Mouse (Mus musculus): ENCODE measurements around the gene Psma7.

DNA sequence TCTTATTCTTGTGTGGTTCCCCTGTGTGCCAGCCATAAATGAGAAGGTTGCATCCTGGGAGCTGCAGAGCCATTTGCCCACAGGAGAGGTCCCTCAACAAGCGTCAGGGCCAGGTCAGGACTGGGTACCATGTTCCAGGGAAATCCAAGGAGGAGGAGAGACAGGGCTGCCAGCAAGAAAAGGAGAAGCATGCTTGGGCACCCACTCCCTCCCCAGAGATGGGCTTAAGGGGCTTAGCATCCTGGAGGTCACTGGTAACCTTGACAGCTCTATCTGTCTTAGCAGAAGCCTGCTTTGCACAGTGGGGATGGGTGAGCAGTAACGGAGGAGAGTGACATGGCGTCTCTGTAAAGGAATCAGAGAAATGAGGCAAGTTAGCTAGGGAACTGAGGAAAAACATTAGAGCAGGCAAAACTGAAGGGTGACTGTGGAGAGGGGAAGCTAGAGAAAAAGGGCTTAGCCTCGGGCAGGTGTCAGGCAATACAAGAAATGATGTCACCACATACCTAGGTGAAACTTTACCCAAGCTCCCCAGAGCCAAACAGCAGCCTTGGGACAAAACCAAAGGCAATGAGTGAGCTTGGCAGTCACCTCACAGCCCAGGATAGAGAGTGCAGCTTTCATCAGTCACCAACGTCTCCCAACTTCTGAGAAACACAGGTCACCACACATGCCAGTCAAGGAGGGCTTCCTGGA, 36.4 kb downstream of the Psma7 start:
- TF ChIP-seq POLR2A (IDR thresholded peaks at IDR 0.05; ENCODE audit: borderline replicate concordance, extremely low read depth, insufficient read depth, insufficient read length, poor library complexity, severe bottlenecking) (no peak), CTCF (IDR thresholded peaks at IDR 0.05; ENCODE audit: borderline replicate concordance, extremely low read depth, insufficient read depth, insufficient read length) (no peak)

Data from brain, embryonic 14.5 days (tissue).